Mouse (Mus musculus): ENCODE measurements around the gene Adal.

Gene Adal

DNA sequence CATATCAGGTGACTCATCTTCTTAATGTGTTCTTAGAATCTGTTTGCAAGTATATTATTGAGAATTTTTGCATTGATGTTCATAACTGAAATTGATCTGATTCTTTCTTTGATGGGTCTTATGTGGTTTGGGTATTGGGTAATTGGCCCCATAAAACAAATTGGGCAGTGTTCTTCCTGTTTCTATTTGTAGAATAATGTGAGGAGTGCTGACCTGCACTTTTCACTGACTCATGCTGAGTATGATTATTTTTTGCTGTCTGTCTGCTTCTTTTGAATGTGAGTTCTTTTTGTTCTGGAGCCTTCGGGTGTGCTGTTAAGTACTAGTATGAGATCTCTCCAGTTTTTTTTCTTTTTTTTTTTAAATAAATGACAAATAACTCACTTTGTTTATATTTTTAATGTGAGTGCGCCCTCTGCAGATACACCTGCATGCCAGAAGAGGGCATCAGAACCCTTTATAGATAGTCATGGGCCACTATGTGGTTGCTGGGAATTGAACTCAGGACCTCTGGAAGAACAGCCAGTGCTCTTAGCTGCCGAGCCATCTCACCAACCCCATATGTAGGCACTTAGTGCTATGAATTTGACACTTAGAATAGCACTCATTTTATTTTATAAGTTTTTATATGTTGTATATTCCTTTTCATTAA is 38.7 kb downstream of the Adal start:
- DNase-seq (ENCODE audit: low spot score in 2 of 2) = no peak

DNA sequence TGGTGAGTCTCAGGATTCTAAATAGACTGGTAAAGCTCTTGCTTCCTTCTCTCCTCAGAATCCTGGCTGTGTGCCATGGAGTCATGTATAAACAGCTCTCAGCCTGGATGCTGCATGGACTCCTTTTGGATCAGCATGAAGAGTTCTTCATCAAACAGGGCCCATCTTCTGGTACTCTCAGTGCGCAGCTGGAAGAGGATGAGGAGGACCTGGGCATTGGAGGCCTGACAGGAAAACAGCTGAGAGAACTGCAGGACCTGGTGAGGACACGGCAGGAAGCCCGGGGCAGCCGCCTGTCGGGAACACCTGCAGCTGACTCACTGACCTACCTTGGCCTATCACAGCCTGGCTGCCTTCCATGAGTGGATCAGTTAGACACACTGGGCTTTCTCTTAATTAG is 43.2 kb downstream of the Adal start:
- no peak for DNase-seq (ENCODE audit: low spot score in 2 of 2)

DNA sequence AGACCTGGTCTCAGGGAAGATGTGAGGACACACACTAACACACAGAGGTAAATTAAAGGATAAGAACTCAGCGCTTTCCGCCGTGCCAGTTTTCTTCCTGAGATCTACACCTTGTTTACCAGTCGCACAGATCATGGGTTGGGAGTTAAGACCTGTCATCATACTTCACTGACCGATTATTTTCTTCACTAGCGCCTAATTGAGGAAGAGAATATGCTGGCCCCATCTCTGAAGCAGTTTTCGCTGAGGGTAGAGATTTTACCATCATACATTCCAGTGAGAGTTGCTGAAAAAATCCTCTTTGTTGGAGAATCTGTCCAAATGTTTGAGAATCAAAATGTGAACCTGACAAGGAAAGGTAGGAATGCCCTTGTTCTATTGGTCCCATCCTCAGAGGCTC is 43.9 kb downstream of the Adal start:
- DNase-seq (ENCODE audit: low spot score in 2 of 2) = no peak

DNA sequence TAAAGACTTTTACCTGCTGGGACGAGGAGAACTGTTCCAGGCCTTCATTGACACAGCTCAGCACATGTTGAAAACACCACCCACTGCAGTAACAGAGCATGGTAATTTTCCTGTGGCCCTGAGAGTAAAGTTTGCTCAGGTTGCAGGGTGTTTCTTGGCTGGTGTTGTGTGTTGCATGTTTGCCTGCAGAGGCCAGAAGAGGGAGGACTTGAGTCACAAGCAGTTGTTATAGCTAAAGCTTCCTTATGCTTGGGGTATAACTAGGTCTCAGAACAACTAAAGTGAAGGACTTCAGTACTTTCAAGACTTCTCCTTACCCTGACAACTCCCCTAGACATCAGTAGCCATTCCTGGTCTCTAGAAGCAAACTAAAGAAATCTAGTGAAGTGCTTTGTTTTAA is 48.3 kb downstream of the Adal start:
- DNase-seq (ENCODE audit: low spot score in 2 of 2) = no peak

- DNase-seq (ENCODE audit: low spot score in 2 of 2) = no peak
Observed at GRCm38 (mm10) chr2:121195466-121195865, 55.2 kb downstream of the Adal start.

GRCm38 (mm10) chr2:121204276-121204675 is 64.0 kb downstream of the Adal start:
- DNase-seq (ENCODE audit: low spot score in 2 of 2) = no peak

Measured in thymus, postnatal 10 days (tissue).